Mouse (Mus musculus): ENCODE results near the gene Rbbp4.
A peak's percentile ranks its signal among the peaks of the same experiment; 100 is the strongest.

Rbbp4 gene

GRCm38 (mm10) chr4:129293702-129294101 is 41.5 kb downstream of the Rbbp4 start:
- DNase-seq (ENCODE audit: low read depth, low spot score), result no peak

GRCm38 (mm10) chr4:129292831-129293230 is 42.3 kb downstream of the Rbbp4 start:
- peak; percentile 34 for DNase-seq (ENCODE audit: low read depth, low spot score)

GRCm38 (mm10) chr4:129289671-129290070 is 45.5 kb downstream of the Rbbp4 start:
- no peak for DNase-seq (ENCODE audit: low read depth, low spot score)

GRCm38 (mm10) chr4:129288067-129288466 is 47.1 kb downstream of the Rbbp4 start:
- no peak for DNase-seq (ENCODE audit: low read depth, low spot score)

- DNase-seq (ENCODE audit: low read depth, low spot score), result no peak
Observed at GRCm38 (mm10) chr4:129287472-129287981, 47.6 kb downstream of the Rbbp4 start, which contains the start of gene Sync. Gene Sync (plus strand): TSS chr4:129287617.

- peak; percentile 29 for DNase-seq (ENCODE audit: low read depth, low spot score)
Observed at GRCm38 (mm10) chr4:129286683-129287471, 48.3 kb downstream of the Rbbp4 start.

- peak; percentile 43 for DNase-seq (ENCODE audit: low read depth, low spot score)
Observed at GRCm38 (mm10) chr4:129286001-129286682, 49.0 kb downstream of the Rbbp4 start.

GRCm38 (mm10) chr4:129284685-129285084 is 50.5 kb downstream of the Rbbp4 start:
- DNase-seq (ENCODE audit: low read depth, low spot score), result no peak

- no peak for DNase-seq (ENCODE audit: low read depth, low spot score)
Observed at GRCm38 (mm10) chr4:129283226-129283625, 51.9 kb downstream of the Rbbp4 start.

- DNase-seq (ENCODE audit: low read depth, low spot score), result no peak
Observed at GRCm38 (mm10) chr4:129282786-129283185, 52.4 kb downstream of the Rbbp4 start.

- peak; percentile 91 for DNase-seq (ENCODE audit: low read depth, low spot score)
Observed at GRCm38 (mm10) chr4:129276453-129276865, 58.7 kb downstream of the Rbbp4 start.

- DNase-seq (ENCODE audit: low read depth, low spot score), result no peak
Observed at GRCm38 (mm10) chr4:129272756-129273046, 62.5 kb downstream of the Rbbp4 start.

GRCm38 (mm10) chr4:129271991-129272755 is 63.0 kb downstream of the Rbbp4 start:
- peak; percentile 82 for DNase-seq (ENCODE audit: low read depth, low spot score)

- no peak for DNase-seq (ENCODE audit: low read depth, low spot score)
Observed at GRCm38 (mm10) chr4:129268698-129269097, 66.5 kb downstream of the Rbbp4 start.

- DNase-seq (ENCODE audit: low read depth, low spot score), result no peak
Observed at GRCm38 (mm10) chr4:129266821-129267220, 68.3 kb downstream of the Rbbp4 start.

GRCm38 (mm10) chr4:129266191-129266590 is 69.0 kb downstream of the Rbbp4 start:
- DNase-seq (ENCODE audit: low read depth, low spot score), result no peak

GRCm38 (mm10) chr4:129263225-129264021 is 71.7 kb downstream of the Rbbp4 start:
- DNase-seq (ENCODE audit: low read depth, low spot score), result peak; percentile 80

- no peak for DNase-seq (ENCODE audit: low read depth, low spot score)
Observed at GRCm38 (mm10) chr4:129261196-129261595, 74.0 kb downstream of the Rbbp4 start, which contains the start of gene C77080. Gene C77080 (minus strand): TSS chr4:129261404.

- no peak for DNase-seq (ENCODE audit: low read depth, low spot score)
Observed at GRCm38 (mm10) chr4:129260678-129261077, 74.5 kb downstream of the Rbbp4 start.

- no peak for DNase-seq (ENCODE audit: low read depth, low spot score)
Observed at GRCm38 (mm10) chr4:129259101-129259500, 76.1 kb downstream of the Rbbp4 start.

Measured in A20 (cell line).